Mouse (Mus musculus) fat pad, adult 2 months (tissue): Measurements from ENCODE around the gene Gaa.
"Not testable (repeated sequence)": the region's sequence is repeated elsewhere in the genome, so short reads cannot be mapped to it uniquely, and the experiment has no call there.

Experiments used
- DNase-seq: peaks from one replicate; pipeline ENCODE4 v3.0.0-alpha.2; 2011; ENCODE audit warnings: low read depth, low spot score; ENCODE audit errors: extremely low read depth

Gaa gene

DNA sequence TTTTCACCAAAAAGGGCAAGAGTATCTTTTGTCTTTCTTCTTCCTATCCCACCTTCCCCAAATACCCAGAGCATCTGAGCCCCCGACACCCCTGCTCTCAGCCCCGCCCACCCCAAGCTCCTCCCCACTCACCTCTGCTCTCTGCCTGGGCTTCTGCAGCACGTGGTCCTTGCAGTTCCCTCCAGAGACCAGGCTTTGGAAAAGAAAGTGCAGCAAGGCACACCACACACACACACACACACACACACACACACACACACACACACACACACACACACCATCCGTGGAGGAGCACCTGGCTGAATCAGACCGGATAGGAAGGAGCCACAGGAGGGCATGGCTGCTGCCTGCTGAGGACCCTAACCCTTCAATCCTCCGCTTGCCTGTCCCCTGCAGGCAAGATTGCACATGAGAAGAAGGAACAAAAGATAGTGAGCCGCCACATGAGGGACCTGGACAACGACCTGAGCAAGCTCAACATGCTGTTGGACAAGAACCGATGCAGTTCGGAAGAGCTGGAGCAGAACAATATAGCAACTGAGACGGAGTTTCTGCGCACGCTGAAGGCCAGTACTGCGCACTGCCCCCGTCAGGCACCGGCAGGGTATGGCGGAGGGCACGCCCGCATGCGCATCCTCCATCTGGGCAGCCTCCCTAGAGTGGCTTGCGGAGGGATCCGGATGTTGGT is 14.7 kb upstream of the Gaa start:
- DNase-seq, result no peak

DNA sequence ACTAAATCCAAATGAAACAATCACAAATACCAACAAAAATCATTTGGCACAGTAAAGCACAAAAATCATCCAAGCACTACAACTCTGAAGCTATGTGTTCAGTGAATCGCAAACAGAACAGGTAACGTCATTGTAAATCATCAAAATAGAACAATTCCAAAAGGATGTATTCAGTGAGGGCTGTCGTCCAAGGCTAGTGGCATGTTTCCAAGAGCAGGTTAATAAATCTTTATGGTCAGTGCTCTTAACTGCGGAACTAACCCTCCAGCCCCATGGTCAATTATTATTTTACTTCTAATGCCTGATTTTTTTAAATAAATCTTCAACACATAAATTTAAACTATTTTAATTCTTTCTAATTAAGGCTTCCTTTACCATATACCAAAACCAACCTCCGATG is 11.1 kb upstream of the Gaa start:
- not testable (repeated sequence) for DNase-seq

DNA sequence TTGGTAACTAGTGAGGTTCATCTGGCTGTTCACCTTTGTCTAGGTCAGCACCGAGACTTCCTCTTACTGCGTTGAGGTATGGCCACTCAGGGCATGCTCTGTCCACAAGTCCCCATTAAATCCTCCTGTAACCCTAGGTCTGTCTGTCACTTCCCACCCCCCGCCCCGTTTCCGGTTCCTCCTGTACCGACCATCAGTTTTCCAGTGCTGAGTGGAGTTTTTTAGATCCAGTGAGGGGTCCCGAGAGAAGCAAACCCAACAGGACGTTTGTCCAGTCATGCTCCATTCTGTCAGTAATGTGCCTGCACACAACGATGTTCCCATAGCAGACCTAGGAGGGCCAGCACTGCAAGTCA is 9.5 kb upstream of the Gaa start:
- no peak for DNase-seq

- no peak for DNase-seq
Observed at GRCm38 (mm10) chr11:119258572-119259322, 8.9 kb upstream of the Gaa start.

GRCm38 (mm10) chr11:119259977-119260376 is 7.7 kb upstream of the Gaa start:
- DNase-seq, result no peak

DNA sequence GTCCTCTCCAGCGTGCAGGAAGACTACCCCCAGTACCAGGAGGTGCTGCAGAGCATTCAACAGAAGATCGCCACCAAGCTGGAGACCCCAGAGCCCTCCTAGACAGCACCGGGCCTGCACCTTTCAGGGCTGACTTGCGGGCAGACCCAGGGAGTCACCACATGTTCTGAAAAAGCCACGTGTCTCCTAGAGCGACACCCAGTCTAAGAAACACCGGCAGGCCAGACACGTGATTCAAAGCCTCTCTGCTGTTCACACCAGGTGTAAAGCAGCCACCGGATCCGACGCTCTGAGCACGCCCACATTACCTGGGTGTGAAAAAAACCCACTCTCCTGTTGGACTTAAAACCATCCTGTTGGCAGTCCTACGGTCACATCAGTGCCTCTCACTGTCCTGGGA is 3.3 kb upstream of the Gaa start:
- DNase-seq, result no peak

GRCm38 (mm10) chr11:119265811-119266210 is 1.9 kb upstream of the Gaa start:
- no peak for DNase-seq

DNA sequence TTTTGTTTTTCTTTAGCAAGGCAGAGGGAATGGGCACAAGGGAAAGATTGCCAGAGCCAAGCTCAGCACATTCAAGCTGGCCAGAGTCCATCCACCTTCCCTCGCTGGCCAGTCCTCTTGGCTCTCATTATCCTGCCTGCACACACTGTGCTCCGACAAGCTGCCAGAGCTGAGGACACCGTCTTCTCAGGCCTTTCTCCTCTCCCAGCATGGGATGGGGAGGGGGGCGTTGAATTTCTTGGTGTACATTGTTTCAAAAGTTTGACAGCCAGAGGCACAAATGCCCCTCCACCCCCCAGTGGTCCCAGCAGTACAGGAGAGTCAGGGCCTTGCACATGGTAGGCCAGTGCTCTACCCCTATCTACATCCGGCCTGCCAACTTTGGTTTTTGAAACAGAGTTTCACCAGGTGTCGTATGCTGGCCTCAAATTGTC is 429 bp upstream of the Gaa start:
- no peak for DNase-seq

DNA sequence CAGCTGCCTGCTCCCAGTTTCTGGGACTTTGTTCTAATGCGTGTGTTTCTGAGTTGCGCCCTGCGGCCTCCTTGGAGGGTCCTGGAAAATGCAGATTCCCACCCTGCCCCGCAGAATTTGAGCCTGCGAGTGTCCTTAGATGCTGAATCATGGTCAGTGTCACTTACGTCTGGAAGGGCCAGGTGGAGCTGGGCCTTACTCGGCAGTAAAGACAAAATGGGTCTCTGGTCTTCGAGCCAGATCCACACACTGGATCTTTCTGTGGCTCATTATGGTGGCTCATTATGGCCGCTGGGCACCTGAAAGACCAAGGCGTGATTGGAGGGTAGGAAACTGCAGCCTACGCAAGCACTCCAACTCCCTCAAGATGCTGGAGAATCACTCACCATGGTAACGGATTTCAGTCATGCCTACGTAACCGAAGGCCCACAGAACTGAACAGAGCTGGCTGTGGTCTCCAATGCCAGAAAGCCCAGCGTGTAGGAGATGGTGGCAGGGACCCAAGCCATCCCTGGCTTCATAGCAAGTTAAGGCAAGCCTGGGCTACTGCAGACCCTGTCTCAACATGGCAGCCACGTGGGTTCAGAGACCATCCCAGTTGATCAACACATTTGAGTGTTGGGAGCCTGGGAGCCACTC is 989 bp downstream of the Gaa start:
- DNase-seq, result no peak

GRCm38 (mm10) chr11:119272492-119272891 is 4.8 kb downstream of the Gaa start:
- DNase-seq, result not testable (repeated sequence)

DNA sequence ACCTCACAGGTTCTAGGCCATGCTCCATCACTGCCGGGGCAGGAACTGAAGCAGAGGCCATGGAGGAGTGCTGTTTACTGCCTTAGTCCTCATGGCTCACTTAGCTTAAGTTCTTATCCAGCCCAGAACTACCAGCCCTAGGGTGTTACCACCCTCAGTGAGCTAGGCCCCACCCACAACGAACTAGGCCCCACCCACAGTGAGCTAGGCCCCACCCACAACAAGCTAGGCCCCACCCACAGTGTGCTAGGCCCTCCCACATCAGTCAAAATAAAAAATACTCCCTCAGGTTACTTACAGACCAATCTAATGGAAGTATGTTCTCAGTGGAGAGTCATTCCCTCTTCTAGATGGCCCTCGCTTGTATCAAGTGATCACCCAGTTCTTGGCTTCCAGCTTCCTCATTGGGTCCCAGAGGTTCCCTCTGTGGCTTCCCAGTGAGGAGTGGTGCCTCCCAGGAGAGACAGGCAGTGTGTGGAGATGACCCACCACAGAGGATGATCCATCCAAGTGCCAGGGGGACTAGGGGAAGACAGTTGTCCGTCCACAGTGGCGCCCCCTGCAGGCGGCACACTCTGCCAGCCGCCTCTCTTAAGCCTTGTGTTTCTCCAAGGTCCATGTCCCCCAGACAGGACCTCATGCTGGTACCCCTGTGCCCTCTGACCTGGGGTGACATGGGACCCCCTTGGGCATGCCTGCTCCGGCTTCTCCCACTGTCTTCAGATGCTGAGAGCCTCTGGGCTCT is 5.7 kb downstream of the Gaa start:
- DNase-seq, result no peak

GRCm38 (mm10) chr11:119281030-119281429 is 13.3 kb downstream of the Gaa start:
- no peak for DNase-seq

DNA sequence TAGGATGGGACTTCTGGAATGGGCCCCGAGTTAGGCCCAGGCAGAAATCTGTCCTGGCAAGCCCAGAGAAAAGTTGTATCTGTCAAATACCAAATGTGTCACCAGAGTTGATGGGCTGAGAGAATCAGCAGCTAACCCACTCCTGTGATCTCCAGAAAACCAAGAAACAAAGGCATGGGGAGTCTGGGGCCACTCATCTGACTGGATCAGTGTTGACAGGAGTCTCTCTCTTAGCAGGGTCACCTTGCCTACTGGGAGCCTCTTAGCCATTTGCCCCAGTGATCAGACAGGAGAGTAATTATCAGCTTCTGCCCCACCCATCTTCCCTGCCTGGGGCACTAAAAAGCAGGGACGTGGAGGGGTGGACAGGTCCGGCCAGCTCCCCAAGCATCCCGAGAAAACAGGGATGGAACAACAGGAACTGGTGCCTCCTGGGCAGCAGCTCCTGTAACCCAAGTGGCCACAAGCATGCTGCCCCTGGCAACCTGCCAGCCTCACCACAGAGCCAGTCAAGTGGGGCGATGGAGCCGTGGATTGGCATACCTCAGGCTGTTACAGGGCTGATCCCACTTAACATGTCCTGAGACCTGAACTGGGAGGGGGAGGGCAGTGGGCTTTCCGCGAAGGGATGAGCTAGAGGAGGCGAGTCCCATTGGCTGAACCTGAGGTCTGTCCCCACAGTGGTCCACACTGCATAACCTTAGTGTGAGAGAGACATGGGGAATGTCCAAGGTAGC is 18.3 kb downstream of the Gaa start:
- no peak for DNase-seq

GRCm38 (mm10) chr11:119287207-119287992 is 19.7 kb downstream of the Gaa start:
- no peak for DNase-seq

- not testable (repeated sequence) for DNase-seq
Observed at GRCm38 (mm10) chr11:119292861-119293260, 25.2 kb downstream of the Gaa start.

DNA sequence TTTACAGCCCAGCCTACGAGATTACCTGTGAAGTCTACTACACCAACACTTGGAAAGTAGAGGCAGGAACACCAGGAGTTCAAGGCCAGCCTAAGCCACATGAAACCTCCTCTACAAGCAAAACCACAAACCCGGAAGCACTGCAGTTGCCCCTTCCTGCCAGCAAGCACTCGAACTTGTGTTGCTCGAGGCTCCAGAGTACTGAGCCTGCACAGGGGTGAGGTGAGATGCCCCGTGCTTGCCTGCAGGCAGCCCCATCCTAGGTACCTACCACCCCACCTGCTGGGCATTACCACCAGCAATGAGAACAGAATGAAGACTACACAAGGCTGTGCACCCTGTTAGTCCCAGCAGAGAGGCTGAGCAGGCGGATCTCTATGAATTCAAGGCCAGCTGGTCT is 30.3 kb downstream of the Gaa start:
- DNase-seq, result no peak

DNA sequence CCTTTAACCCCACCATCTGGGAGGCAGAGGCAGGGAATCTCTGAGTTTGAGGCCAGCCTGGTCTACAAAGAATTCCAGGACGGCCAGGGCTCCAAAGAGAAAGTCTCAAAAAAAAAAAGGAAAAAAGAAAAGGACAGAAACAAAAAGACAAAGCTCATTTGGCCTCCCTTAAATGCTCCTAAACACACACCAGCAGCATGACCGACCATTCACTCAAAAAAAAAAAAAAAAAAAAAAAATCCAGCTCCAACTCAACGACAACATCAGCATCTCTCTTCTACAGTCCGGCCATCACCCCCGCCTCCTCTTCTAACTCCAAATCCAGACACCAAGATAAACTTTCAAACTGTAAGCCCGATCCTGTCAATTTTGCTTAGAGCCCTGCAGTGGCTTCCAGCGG is 31.2 kb downstream of the Gaa start:
- no peak for DNase-seq

- peak; percentile 26 for DNase-seq
Observed at GRCm38 (mm10) chr11:119299391-119300245, 31.9 kb downstream of the Gaa start, which contains the start of gene Eif4a3. Gene Eif4a3, minus strand, starts transcription at chr11:119300089.
